Mouse (Mus musculus) embryo, embryonic 11.5 days (tissue): Measurements from ENCODE around the gene Celsr3.

Source experiments
- DNase-seq: peaks from one replicate; pipeline ENCODE4 v3.0.0-alpha.2; 2012; ENCODE audit warnings: low read depth, low spot score

Celsr3 gene

GRCm38 (mm10) chr9:108806831-108807230 lies 19.3 kb upstream of the Celsr3 start:
- no peak for DNase-seq

GRCm38 (mm10) chr9:108807674-108808073 lies 18.4 kb upstream of the Celsr3 start:
- DNase-seq: no peak

- peak; percentile 91 for DNase-seq
These were observed 17.9 kb upstream of the Celsr3 start, which contains the start of gene Nckipsd for GRCm38 (mm10) chr9:108808163-108808665. Nckipsd (plus strand) TSS chr9:108808368.

GRCm38 (mm10) chr9:108809188-108809587 lies 16.9 kb upstream of the Celsr3 start:
- no peak for DNase-seq

GRCm38 (mm10) chr9:108809723-108810122 lies 16.4 kb upstream of the Celsr3 start:
- no peak for DNase-seq

- no peak for DNase-seq
These were observed 15.6 kb upstream of the Celsr3 start for GRCm38 (mm10) chr9:108810516-108810915.

GRCm38 (mm10) chr9:108815557-108815956 lies 10.6 kb upstream of the Celsr3 start:
- no peak for DNase-seq

- DNase-seq: no peak
These were observed 6.6 kb upstream of the Celsr3 start for GRCm38 (mm10) chr9:108819495-108819894.

GRCm38 (mm10) chr9:108820077-108820476 lies 6.0 kb upstream of the Celsr3 start:
- no peak for DNase-seq

GRCm38 (mm10) chr9:108824144-108824685 lies 1.9 kb upstream of the Celsr3 start:
- no peak for DNase-seq

GRCm38 (mm10) chr9:108824755-108825413 lies 1.2 kb upstream of the Celsr3 start:
- DNase-seq: peak; percentile 40

GRCm38 (mm10) chr9:108826700-108827340 lies 700 bp downstream of the Celsr3 start:
- DNase-seq: peak; percentile 46

GRCm38 (mm10) chr9:108827454-108827853 lies 1.3 kb downstream of the Celsr3 start:
- no peak for DNase-seq

GRCm38 (mm10) chr9:108827906-108828305 lies 1.8 kb downstream of the Celsr3 start:
- no peak for DNase-seq

- DNase-seq: no peak
These were observed 5.5 kb downstream of the Celsr3 start for GRCm38 (mm10) chr9:108831637-108832036.

- DNase-seq: peak; percentile 89
These were observed 6.4 kb downstream of the Celsr3 start for GRCm38 (mm10) chr9:108832390-108833108.

- no peak for DNase-seq
These were observed 16.9 kb downstream of the Celsr3 start for GRCm38 (mm10) chr9:108842989-108843388.

- DNase-seq: no peak
These were observed 19.3 kb downstream of the Celsr3 start for GRCm38 (mm10) chr9:108845390-108845789.

GRCm38 (mm10) chr9:108847374-108847773 lies 21.3 kb downstream of the Celsr3 start:
- no peak for DNase-seq

- DNase-seq: no peak
These were observed 22.3 kb downstream of the Celsr3 start for GRCm38 (mm10) chr9:108848419-108848818.

- no peak for DNase-seq
These were observed 26.9 kb downstream of the Celsr3 start, which contains the start of gene Slc26a6 for GRCm38 (mm10) chr9:108852976-108853375. Slc26a6 (plus strand) TSS chr9:108853283.

GRCm38 (mm10) chr9:108853635-108854240 lies 27.6 kb downstream of the Celsr3 start:
- peak; percentile 90 for DNase-seq
